Mouse (Mus musculus): ENCODE measurements around the gene Sncg.

The Sncg gene

DNA sequence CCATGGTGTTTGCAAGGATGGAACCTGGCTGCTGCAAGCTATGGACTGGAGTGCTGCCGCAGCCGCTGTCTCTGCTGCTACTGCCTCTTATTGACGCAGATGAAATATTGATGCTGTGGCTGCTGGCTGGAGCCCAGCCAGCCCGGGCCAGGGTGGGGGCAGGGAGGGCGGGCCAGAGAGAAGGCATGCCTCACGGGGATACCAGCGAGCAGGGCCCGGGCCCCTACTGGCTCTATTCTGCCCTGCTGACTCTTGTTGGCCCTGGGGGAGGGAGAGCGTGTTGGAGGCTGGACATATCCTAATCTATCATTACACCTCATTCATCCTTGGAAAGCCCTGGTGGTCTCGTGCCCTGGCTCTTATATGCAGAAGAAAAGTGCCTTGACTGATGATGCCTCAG lies at the start of gene Sncg:
Sncg (minus strand) TSS at position 213 of the 400 bp plus-strand sequence.
- in situ Hi-C loops (cut with MboI; ENCODE audit: unreplicated experiment in 2 of 2): no loop called here

DNA sequence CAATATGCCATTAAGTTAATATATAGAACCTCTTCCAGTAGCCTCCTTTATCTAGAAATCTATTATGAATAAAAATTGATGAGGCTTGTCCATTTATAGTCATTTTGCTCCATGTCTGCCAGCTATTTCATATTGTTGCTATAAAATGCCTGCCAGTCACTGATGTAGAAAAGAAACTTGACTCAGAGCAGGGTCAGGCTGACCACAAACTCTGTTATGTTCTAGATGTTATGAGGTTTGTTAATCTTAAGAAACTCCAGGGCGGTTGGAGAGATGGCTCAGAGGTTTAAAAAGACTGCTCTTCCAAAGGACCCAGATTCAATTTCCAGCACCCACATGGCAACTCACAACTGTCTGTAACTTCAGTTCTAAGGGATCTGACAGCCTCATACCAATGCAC lies 46.5 kb upstream of the Sncg start:
- in situ Hi-C loops (cut with MboI; ENCODE audit: unreplicated experiment in 2 of 2): loop anchor here in 1 of 2 experiments (10.0 to 25.0 kb wide), 3 partner anchors 134 to 1109 kb away; no protein-coding TSS in a partner anchor

DNA sequence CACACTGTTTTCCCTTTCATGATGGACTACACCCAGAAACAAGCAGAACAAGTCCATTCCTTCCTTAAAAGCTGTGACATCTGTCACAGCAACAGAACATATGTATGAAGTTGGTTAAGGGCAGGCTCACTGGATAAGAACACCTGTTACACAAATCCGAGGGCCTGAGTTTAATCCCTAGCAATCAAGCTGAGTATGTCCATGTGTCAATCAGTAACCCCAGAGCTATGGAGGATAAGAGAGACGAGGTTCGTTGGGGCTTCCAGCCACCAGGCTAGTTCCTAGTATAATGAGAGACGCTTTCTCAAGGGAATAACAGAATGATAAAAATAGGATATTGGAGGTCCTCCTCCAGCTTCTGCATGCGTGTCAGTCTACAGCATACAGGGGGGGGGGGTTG lies 42.9 kb upstream of the Sncg start:
- in situ Hi-C loops (cut with MboI; ENCODE audit: unreplicated experiment in 2 of 2): loop anchor here in 1 of 2 experiments (25.0 kb wide), 2 partner anchors 730 to 1105 kb away; no protein-coding TSS in a partner anchor

DNA sequence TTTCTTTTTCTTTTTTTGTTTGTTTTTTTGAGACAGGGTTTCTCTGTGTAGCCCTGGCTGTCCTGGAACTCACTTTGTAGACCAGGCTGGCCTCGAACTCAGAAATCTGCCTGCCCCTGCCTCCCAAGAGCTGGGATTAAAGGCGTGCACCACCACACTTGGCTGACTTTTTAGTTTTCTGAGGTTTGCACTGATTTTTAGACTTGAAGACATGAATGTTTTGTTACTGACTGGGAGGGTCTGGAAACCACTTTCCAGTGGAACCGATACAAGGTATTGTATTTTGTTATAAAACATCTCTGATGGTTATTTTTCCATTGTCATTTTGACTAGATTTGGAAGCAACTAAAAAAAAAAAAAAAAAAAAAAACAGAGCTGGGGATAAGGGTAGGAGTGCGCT lies 42.4 kb upstream of the Sncg start:
- in situ Hi-C loops (cut with MboI; ENCODE audit: unreplicated experiment in 2 of 2): loop anchor here in 1 of 2 experiments (25.0 kb wide), 2 partner anchors 730 to 1105 kb away; no protein-coding TSS in a partner anchor

DNA sequence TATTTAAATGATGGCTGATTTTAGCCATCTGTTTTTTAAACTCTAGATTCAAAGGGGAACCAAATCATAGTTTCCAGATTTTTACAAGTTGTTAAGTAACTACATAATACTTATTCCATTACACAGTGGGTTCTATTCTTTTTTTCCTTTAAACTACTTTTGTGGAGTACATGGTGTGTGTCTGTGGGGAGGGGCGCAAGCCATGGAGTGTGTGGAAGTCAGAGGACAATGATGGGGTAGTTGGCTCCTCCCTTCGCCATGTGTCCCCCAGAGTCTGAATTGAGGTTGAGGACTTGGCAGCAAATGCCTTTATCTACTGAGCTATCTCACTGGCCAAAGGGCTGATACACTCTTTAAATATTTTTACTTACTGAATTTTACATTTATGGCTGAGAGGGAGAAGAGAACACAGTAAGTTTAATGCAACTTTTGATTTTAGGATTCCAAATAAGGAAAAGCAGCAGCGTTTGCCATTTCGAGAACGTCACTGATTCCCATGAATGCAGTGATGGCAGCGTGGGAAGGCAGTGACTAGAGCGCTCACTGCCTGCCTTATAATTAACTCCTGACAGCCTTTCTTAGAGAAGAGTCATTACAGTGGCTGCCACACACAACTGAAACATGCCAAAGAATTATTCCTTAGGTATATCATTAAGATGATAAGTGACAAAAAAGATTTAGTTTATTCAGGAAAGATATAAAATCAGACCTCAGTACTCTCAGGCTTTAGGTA lies 37.7 kb upstream of the Sncg start:
- in situ Hi-C loops (cut with MboI; ENCODE audit: unreplicated experiment in 2 of 2): loop anchor here in 1 of 2 experiments (25.0 kb wide), 2 partner anchors 725 to 1100 kb away; no protein-coding TSS in a partner anchor

DNA sequence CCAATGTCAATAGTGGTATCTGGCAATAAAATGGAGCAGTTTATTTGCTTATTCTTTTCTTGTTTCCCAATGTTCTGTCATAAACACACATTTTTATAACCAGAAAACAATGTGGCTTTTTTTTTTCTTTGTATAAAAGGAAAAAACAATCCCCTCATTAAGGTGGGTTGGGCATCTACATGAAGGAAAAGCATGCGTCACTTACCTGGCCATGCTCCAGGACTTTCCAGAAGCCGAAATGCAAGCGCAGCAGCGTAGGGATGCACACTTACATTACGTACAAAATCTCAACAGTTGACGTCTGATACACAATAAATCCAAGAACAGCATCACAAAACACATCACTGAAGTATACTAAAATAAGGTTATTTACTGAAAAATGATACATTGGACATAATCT lies 36.1 kb upstream of the Sncg start:
- in situ Hi-C loops (cut with MboI; ENCODE audit: unreplicated experiment in 2 of 2): loop anchor here in 1 of 2 experiments (25.0 kb wide), 2 partner anchors 723 to 1098 kb away; no protein-coding TSS in a partner anchor

DNA sequence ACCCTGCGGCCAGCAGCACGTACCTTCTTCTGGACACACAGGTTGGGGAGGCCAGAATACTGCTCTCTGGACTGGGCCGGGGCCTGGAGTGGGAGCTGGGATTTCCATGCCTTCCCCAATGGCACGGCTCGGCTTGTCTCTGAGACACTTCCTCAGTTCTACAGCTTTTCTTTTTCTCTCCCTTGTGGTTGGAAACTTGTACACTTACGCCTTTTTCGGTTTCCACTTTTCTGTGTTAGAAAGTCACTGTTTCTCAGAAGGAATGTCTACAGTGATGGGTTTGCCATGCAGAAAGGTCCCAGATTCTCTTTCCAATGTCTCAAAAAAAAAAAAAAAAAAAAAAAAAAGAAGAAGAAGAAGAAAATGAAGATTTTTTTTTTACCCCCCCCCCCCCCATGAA lies 28.8 kb upstream of the Sncg start:
- in situ Hi-C loops (cut with MboI; ENCODE audit: unreplicated experiment in 2 of 2): loop anchor here (5.0 to 25.0 kb wide), 6 partner anchors 131 to 1091 kb away; no protein-coding TSS in a partner anchor

DNA sequence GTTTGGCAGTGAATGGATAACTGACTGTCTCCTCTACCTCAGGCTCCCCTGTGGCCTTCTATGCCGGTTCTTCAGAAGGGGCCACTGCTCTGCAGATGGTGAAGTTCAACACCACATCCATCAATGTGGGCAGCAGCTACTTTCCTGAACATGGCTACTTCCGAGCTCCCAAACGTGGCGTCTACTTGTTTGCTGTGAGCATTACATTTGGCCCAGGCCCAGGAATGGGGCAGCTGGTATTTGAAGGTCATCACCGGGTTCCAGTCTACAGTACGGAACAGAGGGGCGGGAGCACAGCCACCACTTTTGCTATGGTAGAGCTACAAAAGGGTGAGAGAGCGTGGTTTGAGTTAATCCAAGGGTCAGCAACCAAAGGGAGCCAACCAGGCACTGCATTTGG lies 28.3 kb upstream of the Sncg start:
- in situ Hi-C loops (cut with MboI; ENCODE audit: unreplicated experiment in 2 of 2): loop anchor here (5.0 to 25.0 kb wide), 6 partner anchors 131 to 1091 kb away; no protein-coding TSS in a partner anchor

DNA sequence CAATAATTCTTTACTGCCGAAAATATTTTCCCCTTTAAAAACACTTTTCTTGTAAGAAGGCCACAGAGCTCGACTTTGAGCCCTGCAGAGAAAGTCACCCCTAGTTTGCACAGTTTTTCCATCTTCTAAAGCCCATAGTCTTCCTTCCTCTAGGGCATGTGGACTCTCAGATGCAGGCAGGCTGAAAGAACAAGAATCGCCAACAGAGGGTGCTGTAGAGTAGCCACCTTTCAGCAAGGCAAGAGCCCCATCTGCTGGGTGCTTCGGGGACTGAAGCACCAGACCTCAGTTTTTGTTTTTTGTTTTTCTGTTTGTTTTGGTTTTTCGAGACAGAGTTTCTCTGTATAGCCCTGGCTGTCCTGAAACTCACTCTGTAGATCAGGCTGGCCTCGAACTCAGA lies 26.5 kb upstream of the Sncg start:
- in situ Hi-C loops (cut with MboI; ENCODE audit: unreplicated experiment in 2 of 2): loop anchor here (5.0 to 25.0 kb wide), 6 partner anchors 129 to 1089 kb away; no protein-coding TSS in a partner anchor

DNA sequence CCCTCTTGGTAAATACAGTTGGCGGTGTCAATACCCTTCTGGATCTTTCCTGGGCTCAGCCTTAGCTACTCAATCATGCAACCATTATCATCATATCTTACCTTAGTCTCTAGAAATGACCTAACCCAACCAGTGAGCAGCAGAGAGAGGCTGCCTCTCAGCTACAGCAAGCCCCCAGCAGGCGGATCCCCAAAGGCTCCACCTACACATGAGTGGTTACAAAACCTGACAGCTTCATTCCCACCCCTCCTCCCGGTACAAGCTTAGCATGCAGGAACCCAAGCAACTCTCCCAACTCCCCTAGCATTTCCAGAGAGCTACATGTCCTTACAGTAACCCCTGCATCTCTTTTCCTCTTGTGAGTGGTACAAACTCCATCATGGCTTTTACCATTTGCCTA lies 25.4 kb upstream of the Sncg start:
- in situ Hi-C loops (cut with MboI; ENCODE audit: unreplicated experiment in 2 of 2): loop anchor here (5.0 to 25.0 kb wide), 6 partner anchors 128 to 1088 kb away; no protein-coding TSS in a partner anchor

DNA sequence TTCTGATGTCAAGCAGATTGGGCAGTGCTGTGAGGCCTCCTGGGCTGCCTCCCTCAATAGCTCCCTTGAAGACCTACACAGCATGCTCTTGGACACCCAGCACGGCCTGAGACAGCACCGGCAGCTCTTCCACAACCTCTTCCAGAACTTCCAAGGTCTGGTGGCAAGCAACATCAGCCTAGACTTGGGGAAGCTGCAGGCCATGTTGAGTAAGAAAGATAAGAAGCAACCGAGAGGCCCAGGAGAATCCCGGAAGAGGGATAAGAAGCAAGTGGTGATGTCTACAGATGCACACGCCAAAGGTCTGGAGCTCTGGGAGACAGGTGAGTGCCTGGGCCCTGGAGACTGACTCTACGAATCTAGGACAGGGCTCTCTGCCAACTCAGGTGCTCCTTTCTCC lies 24.7 kb upstream of the Sncg start:
- in situ Hi-C loops (cut with MboI; ENCODE audit: unreplicated experiment in 2 of 2): loop anchor here (5.0 to 25.0 kb wide), 5 partner anchors 42 to 712 kb away; partner anchors contain the start of genes A630023A22Rik (in 1 of the 2), Fam25c (in 1 of the 2) and Rbp3 (in 1 of the 2)

DNA sequence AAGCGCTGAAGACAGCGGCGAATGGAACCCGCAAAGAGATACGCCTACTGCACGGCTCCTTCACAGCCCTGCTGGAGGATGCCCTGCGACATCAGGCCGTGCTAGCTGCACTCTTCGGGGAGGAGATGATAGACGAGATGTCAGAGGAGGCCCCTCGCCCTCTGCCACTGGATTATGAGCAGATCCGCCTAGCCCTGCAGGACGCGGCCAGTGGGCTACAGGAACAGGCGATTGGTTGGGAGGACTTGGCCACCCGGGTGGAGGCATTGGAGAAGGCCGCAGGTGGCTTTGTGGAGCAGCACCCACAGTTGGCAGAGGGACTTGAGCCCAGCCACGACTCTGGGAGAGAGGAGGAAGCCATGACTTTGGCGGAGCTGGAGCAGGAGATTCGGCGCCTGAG lies 24.3 kb upstream of the Sncg start:
- in situ Hi-C loops (cut with MboI; ENCODE audit: unreplicated experiment in 2 of 2): loop anchor here (5.0 to 25.0 kb wide), 5 partner anchors 42 to 712 kb away; partner anchors contain the start of genes A630023A22Rik (in 1 of the 2), Fam25c (in 1 of the 2) and Rbp3 (in 1 of the 2)

DNA sequence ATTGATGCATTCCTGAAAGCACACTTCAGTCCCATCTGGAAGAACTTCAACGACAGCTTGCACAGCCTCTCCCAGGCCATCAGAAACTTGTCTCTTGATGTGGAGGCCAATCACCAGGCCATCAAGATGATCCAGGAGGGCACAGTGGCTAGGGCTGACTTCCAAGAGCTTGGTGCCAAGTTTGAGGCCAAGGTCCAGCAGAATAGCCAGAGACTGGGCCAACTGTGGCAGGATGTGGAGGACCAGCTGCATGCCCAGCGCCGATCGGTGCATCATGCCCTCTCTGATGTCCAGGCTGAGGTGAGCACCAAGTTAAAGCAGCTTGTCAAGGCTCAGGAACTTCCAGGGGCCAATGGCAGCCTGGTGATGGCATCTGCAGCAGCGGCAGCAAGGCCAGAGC lies 23.3 kb upstream of the Sncg start:
- in situ Hi-C loops (cut with MboI; ENCODE audit: unreplicated experiment in 2 of 2): loop anchor here (5.0 to 25.0 kb wide), 5 partner anchors 41 to 711 kb away; partner anchors contain the start of genes A630023A22Rik (in 1 of the 2), Fam25c (in 1 of the 2) and Rbp3 (in 1 of the 2)

DNA sequence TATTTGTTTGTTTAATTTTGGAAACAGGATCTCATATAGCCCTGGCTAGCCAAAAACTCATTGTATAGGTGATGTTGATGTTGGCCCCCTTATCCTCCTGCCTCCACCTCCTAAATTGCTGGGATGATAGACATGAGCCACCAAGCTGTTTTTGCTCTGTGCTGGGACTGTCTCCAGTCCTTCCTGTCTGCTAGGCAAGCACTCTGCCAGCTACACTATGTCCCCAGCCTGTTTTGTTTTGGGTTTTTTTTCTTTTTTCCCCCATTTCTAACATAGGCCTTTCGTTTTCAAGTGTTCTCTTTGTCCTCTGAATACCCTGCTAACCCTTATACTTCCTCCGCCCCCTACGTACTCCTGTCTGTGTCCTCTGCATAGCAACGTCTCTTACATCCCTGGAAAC lies 18.7 kb upstream of the Sncg start:
- in situ Hi-C loops (cut with MboI; ENCODE audit: unreplicated experiment in 2 of 2): loop anchor here (25.0 kb wide), 2 partner anchors 431 to 706 kb away; partner anchors contain the start of gene Rbp3 (in 1 of the 2)

DNA sequence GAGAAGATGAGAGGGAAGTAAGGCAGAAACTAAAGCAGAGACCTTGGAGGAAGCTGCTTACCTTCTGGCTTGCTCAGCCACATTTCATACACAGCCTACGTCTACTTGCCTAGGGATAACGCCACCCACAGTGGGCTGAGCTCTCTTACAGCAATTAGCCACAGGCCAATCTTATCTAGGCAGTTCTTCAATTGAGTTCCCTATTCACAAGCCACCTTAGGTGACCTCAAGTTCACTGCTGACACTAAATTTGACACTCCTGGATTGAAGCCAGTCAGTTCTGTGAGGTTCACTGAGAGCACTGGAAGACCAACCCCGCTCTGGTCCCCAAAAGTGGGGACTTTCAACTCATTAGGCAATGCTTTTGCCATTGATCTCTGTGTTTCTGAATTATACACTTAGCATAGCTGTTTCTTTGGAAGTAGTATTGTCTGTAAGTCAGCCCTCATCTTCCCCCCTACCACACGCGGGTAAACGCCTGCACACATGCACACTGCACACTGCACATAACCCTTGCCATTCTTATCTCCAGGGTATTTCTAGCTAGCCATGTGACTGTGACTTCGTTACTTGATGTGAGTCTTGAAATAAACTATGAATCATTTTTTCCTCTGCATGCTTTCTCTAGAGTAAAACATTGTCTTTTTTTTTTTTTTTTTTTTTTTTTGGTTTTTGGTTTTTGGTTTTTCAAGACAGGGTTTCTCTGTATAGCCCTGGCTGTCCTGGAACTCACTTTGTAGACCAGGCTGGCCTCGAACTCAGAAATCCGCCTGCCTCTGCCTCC lies 8.5 kb upstream of the Sncg start:
- in situ Hi-C loops (cut with MboI; ENCODE audit: unreplicated experiment in 2 of 2): loop anchor here (25.0 kb wide), 2 partner anchors 421 to 696 kb away; partner anchors contain the start of gene Rbp3 (in 1 of the 2)

DNA sequence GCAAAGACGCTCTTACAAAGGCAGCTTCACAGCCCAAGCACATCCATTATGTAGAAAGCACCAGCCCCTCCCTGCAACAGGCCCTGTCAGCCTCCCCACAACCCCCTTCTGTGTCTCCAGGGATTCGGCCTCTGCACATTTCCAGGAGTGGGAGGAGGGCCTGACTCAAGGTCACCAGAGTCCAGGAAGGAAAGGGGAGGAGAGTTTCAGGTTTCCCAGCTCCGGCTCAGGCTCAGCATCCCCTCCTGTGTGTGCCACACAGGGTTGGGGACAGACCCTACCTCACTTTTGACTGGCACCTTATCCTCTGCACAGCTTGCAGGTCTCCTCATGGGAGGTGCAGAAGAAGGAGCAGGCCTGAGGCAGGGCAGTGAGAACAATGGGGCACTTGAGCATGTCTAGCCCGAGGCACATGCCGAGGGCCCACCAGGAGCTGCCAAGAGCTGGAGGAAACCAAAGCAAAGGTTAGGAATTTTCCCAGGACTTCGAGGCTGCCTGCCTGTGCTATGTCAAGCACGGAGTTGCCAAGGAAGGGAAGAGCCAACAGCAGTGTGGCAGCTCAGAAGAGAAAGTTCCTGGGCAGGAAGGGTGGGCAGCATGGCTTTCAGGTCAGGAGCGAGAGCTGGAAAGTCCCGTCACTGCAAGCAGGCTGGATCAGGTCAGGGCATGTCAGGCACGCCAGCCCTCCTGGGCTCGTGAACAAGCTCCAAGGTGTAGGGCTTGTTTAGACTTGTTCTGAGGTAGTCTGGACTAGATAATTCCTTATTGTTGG lies 4.2 kb upstream of the Sncg start:
- in situ Hi-C loops (cut with MboI; ENCODE audit: unreplicated experiment in 2 of 2): loop anchor here (25.0 kb wide), 2 partner anchors 416 to 691 kb away; partner anchors contain the start of gene Rbp3 (in 1 of the 2)

DNA sequence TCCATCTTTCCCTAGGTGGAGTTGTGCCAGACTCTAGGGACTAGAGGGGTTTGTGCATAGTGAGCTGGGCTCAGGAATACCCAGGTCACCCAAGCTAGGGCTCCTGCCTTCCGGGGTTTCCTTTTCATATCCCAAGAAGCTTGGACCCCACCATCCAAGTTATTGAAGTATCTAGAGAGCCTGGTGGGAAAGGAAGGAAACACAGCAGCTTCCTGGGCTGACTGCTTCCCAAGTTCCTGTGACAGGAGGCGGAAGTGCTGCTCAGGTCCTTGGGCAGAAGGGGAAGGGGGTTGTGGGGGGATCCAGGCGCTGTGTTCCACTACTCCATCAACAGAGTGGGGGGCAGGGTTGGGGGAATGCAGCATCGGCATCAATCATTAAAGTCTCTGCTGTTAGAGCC lies 2.5 kb upstream of the Sncg start:
- in situ Hi-C loops (cut with MboI; ENCODE audit: unreplicated experiment in 2 of 2): loop anchor here (25.0 kb wide), 2 partner anchors 415 to 690 kb away; partner anchors contain the start of gene Rbp3 (in 1 of the 2)

DNA sequence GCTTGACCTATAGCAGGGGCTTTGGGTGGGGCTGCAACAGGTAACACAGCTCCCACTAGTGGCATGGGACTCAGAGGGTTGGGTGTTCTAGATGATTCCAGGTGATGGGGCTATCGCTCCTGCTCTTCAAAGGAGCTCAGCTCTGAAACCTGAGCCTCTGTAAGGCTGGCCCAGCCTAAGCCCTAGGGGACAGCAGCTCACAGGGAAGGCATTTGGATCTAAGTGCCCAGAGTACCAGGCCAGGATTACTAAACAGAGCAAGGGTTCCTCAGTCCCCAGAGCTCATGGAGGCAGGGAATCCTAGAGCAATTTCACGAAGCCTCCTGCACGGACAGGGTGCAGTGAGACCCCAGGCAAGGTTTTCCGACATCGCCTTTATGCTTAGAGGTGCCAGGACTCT lies 1.4 kb upstream of the Sncg start:
- in situ Hi-C loops (cut with MboI; ENCODE audit: unreplicated experiment in 2 of 2): loop anchor here (25.0 kb wide), 2 partner anchors 414 to 689 kb away; partner anchors contain the start of gene Rbp3 (in 1 of the 2)

DNA sequence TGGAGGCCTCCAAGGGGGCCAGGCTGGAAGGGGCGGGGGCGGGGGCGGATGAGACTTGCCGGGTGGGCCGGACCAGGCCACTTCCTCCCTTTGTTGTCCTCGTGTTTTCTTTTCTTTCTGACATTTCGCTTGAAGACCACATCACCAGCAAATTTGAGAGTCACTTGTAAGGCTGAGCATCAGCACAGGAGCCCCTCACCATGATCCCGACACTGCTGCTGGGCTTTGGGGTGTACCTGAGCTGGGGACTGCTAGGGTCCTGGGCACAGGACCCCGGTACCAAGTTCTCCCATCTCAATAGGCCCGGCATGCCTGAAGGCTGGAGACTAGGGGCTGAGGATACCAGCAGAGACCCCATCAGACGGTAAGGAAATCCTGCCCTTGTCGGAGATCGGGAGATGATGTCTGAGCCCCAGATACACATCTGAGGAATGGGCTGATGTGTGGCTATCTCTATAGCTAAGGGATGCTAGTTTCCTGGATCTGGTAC lies 871 bp upstream of the Sncg start, which contains the start of gene Mmrn2:
Mmrn2 (plus strand) TSS at position 51 of the 490 bp plus-strand sequence.
- in situ Hi-C loops (cut with MboI; ENCODE audit: unreplicated experiment in 2 of 2): loop anchor here (25.0 kb wide), 2 partner anchors 413 to 688 kb away; partner anchors contain the start of gene Rbp3 (in 1 of the 2)
